Mouse (Mus musculus) Muller cell, postnatal 12 days (primary cell): Measurements from ENCODE around the gene Rnf181.

Source experiments
- DNase-seq: peaks from one replicate; pipeline ENCODE4 v3.0.0-alpha.2; 2015; ENCODE audit errors: inconsistent ontology term

Gene Rnf181

DNA sequence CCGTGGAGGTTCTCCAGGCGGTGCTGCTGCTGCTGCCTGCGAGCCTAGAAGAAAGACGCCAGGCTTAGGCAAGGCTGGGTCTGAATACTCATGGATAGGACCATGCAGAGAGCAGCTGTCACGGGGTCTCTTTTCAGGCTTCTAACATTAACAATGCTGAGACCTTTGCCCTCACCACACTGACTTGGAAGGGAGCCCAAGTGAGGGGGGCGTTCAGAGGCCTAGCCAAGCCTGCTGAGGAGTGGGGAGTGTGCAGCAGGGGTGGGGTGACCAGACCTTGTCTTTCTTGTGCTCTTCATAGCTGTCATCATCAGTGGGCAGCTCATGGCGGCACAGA, 6.2 kb downstream of the Rnf181 start:
- DNase-seq, result no peak

DNA sequence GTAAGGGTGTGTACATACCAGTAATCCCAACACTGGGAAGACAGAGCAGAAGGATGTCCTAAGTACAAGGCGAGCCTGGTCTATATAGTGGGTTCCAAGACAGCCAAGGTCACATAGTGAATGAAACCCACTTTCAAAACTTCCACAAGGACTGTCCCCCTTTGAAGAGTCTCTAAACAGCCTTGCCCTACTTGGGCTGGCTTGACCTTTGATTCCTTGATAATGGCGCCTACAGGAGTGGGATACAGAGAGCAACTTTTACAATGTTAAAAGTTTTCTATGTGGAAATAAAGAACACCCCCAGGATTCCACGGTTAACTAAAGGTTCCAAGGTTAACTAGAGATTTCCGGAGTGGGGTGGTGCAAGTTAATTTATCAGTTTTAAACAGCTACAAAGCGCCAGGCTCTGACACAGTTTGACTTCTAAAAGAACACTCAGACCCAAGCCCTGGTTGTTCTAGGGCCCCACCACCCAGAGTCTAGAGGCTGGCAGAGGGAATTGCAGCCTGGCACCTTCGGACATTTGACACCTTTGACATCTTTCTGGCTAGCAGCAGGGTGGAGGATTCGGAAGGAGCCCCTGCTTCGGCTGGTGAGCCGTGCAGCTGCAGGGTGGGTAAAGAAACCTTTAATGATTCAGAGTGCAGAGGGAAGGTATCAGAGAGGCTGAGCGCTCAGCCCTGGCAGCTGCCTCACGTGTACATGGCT, 6.7 kb downstream of the Rnf181 start:
- DNase-seq, result no peak

DNA sequence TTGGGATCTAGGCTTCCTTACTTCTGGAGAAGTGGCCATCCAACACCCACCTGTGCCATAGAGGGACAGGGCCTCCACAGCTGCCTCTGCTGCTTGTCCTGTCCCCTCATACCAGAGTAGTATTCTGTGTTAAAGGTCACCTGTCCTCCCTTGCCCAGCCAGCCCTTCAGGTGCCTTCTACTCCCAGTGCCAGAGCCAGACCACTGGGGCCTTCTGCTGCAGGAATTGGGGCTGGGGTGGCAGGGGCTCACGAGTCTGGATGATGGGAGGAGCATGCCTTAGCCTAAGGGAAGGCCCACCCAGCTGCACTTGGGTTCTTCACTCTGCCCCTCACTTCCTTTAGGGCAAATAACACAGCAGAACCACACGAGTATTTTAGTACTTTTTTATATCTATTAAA, 7.4 kb downstream of the Rnf181 start:
- no peak for DNase-seq

- no peak for DNase-seq
Observed at GRCm38 (mm10) chr6:72358086-72358764, 8.5 kb downstream of the Rnf181 start.

DNA sequence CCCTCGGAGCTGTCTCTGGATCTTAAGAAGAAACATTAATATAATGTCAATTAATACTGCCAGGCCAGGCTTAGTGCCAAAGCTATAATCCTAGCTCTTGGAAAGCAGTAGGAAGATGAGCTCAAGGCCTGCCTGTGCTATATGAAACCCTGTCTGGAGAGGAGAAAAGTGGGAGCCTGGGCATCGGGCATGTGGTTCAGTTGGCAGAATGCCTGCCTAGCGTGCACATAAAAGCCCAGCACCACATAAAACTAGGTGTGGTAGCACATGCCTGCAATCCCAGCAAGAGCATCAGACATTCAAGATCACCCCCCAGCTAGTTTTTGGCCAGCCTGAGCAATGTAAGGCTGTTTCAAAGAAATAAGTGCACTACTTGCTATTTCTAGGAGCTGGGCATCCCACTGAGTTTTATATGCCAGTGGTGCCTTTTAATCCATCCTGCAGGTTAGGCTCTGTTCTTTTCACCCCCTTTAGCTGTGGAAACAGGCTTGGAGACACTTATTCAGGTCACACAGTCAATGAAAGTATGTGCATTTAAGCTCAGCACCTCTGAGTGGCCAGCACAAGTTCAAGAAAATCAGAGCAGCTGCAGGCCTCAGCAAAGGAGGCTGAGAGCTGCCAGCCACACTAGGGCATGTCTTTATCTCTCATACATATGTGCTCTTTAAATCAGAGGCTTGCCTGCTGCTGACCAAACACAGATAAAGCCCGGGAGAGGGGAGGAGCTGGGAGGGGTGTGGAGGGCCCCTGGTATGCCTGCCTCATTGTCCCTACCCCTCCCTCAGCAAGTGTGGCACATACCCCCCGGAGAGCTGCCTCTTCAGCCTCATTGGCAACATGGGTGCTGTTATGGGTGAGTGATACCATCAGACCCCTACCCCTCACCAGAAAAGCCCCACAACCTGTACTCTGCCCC, 9.3 kb downstream of the Rnf181 start:
- DNase-seq, result no peak

DNA sequence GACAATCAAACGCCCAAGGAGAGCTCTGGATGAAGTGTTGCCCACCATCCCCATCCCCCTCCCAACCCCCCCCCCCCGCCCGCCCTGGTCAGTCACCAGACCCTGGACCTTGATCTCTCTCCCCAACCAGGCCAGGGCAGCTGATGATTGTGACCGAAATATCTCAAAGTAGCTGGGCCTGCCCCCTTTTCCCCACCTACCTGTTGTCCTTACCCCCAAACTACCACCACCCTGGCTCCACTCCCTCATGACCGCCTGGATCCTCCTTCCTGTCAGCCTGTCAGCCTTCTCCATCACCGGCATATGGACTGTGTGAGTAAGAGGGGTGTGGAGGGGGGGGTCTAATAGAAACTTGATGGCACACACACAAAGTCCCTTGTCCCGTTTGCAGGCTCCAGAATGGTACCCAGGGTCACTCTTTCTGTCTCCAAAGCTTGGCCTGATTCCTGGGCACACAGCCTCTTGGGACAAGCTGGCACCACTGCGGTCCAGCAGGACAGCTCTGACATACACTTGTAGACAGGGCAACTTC, 10.7 kb downstream of the Rnf181 start:
- DNase-seq, result no peak

DNA sequence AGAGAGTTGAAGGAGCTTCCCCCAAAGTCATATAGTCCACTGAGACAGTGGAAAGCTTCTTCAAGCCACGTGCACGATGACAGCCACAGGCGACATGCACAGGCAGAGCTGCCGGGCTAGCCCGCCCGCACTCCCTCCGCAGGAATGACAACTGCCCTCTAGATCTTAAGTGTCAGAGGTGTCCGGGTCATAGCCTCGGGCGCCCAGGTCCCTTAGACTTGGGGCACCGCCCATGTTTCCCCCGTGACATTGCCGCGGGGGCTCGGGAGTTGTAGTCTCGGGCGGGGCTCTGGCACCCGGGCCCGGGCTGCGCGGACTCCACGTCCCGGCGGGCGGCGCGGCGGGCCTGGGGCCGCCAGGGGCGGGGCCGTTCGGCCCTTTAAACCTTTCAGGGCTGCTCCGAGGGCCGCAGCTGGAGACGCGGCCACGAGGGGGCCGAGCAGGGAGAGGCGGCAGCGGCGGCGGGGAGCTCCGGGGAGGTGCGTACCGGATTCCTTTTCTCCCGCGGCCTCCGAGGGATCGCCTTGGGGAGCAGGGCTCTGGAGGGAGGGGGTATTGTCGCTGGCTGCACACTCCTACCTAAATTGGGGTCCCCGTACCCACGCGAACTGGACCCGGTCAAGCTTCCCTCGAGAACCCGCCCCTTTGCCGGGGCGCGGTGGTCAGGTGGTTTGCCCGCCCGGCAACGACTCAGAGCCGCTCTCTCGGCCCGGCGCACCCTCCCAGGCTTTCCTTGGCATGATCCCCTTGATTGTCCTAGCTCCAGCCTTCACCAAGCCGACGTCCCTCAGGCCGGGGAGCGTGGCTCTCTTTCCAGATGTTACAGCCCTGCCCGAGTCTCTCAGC, 11.5 kb downstream of the Rnf181 start, which contains the start of gene Tmem150a:
Gene Tmem150a (plus strand): TSS at position 382 of the 846 bp plus-strand sequence.
- DNase-seq, result peak; percentile 91

DNA sequence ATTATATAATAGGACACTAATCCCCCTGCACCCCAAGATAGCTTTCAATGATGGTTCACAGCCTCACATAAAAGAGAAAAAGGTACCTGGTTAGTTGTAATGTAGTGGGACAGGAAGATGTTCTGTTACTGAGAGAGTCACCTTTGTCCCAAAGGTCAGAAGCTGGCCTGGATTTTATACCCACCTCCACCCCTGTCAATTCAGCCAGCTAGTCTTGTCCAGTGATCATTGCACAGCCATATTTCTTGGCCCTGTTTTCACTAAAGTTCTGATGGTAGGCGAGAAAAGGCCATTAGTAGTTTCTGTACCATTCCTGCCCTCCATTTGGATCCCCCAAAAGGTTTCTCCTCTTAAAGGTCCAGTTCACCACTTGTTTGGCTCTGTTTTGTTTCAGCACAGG, 12.7 kb downstream of the Rnf181 start:
- DNase-seq, result no peak

- no peak for DNase-seq
Observed at GRCm38 (mm10) chr6:72352636-72353405, 13.9 kb downstream of the Rnf181 start.

DNA sequence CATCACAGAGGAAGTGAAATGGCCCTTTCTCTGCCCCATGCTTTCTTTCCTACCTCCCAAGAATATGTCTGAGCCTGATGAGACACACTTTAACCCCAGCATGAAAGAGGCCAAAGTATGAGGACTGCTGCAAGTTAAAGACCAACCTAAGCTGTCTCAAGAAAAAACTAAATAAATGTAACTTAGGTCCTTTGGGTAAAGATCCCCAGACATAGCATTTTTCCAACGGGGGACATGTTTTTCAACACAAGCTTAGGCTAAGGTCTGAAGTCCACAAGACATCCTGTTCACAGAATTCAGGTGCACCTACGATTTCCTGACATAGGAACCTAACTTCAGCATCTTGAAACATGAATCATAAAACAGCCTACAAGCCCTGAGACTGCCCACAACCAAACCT, 16.5 kb downstream of the Rnf181 start:
- DNase-seq, result no peak

DNA sequence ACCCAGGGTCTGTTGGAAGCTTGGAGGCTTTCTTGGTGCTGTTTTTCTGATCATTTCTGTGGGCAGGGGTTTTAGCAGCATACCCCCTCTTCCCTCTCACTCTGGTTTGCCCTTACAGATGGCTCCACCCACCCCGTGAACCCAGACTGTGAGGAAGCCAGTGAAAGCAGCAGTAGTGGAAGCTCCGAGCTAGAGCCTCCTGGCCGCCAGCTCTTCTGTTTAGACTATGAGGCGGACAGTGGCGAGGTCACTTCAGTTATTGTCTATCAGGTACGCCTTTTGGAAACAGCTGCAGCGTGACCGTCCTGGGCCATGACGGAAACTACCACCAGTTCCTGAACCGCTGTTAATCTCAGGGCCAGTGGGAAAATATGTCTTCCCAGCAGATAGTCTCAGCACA, 18.3 kb downstream of the Rnf181 start:
- no peak for DNase-seq

DNA sequence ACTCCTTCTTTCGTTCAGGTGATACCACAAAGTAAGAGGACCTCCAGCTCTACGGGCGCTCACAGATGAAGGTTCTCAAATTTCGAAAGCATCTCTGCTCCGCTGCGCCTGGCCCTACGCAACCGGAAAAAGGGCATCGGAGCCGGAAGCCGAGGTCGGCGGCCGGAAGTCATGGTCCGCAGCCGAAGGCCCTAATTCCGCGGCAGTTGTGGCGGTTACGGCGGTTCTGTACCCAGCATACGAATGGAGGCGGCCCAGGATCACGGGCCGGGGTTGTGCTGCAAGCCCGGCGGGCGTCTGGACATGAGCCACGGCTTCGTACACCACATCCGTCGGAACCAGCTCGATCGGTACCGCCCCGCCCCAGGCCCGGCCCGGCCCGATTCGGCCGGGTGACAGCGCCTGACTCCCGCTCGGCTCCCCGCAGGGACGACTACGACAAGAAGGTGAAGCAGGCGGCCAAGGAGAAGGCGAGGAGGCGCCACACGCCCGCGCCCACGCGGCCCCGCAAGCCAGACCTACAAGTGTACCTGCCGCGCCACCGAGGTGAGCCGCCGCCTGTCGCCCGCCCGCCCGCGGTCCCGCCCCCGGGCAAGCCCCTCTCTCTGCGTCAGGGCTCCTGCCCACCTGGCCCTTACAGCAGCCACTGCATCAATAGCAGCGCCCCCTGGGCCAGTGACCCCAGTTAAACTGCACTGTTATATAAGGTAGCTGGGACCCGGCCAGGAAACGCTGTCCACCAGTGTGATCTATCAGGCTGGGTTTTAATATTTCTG, 19.4 kb downstream of the Rnf181 start, which contains the start of gene 0610030E20Rik:
Gene 0610030E20Rik (plus strand): TSS at position 152 of the 776 bp plus-strand sequence.
- DNase-seq, result peak; percentile 80

DNA sequence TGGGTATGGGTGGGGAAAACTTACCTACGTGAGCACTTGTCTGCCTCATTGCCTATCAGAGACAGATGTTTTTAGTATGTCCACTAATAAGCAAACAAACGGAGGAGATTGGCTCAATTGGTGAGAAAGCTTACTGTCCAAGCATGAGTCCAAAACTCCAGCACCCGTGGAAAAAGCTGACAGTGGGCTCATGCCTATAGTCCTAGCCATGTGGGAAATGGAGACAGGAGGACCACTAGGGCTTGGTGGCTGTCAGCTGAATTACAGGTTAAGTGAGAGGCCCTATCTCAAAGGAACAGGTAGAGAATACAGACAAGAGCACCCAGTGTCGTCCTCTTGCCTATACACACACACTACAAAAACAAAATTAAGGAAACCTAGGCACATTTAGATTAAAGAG, 20.5 kb downstream of the Rnf181 start:
- no peak for DNase-seq

- DNase-seq, result no peak
Observed at GRCm38 (mm10) chr6:72345633-72346032, 21.1 kb downstream of the Rnf181 start.

DNA sequence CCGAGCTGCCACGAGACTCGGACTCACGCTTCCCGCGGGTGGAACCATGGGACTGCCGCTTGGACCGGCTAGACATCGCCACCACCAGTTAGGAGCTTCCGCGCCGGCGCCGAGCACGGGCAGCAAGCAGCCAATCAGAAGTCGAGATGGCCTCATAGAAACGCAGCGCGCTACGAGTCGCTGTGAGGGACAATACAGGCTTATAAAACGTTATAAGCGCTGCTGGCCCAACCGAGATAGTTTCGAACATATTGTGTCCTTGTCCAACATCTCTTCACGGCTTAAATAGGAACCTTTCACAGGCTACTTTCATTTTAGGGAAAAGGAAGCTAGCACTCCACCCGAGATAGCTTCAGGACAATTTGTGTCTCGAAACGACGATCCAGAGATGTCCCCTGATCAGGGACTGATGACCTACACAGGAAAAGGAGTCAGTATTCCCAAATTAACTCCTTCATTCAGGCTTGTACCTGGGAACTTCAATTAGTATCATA, 21.6 kb downstream of the Rnf181 start, which contains the start of gene Usp39:
Gene Usp39 (minus strand): TSS at position 111 of the 494 bp plus-strand sequence.
- peak; percentile 93 for DNase-seq

DNA sequence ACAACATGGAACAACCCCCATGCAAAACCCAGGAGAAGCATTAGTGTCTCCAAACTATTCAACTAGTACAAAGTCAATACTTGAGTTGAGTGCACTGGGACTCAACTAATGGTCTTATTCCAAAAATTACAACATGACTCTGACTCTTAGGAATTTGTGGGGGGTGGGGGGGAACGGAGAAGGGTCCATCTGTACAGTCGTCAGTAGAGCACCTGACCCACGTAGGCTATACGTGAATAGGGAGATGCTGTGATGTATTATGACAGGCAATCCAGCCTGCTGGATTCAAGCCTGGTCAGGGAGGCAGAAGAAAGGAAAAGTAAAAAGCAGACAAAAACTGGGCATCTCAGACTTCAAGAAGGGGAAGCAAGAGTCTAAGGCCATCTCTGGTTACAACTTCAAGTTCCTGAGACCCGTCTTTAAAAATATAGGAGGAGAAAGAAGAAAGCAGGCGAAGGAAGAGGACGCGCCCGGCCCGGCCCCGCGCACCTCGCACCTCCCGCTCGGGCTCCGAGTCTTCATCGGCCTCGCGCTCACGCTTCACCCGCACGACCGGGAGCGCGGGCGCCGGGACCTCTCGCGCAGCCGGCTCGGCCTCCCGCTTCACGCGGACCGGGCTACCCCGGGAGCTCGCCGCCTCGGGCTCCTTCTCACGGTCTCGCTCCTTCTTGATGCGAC, 22.2 kb downstream of the Rnf181 start:
- DNase-seq, result peak; percentile 74

DNA sequence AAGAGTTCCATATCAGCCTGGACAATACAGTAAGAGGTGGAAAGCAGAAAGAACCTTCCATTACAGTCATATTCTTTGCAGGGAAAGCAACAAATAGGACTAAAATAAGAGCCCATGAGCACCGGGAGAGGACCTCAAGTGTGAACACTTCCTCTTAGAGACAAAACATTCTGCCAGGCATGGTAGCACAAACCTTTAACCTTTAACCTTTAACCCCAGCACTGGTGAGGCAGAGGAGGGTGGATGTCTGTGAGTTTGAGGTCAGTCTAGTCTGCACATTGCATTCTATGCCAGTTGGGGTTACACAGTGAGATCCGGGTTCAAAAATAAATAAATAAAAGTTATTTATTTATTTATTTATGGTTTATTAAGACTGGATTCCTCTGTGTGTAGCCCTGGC, 26.3 kb downstream of the Rnf181 start:
- no peak for DNase-seq

GRCm38 (mm10) chr6:72333111-72333510, 33.6 kb downstream of the Rnf181 start:
- DNase-seq, result no peak

DNA sequence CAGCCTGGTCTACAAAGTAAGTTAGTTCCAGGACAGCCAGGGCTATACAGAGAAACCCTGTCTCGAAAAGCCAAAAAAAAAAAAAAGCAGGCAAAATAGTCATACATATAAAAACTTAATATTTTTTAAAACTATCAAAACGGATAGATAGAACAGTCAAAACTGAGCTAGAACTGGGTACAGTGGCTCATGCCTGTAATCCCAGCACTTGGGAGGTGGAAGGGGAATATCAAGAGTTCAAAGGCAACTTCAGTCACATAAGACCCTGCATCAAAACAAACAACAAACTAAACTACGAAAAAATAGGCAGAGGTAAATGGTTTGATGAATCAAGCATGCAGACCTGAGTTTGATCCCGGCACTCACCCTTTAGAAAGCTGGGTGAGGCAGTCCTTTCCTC, 36.6 kb downstream of the Rnf181 start:
- DNase-seq, result no peak
